Mouse (Mus musculus): ENCODE results near the gene Trmt1. TPM values are rescaled to one million over a fixed set of nuclear protein-coding genes. Genes with fewer than 3 reads are reported as not detected.

Gene Trmt1
- total RNA-seq, 1 experiment: 260 TPM

- Histone ChIP-seq H3K36me3 (ENCODE audit: control insufficient read depth, insufficient read depth, low read length, poor library complexity, severe bottlenecking) (peaks cover 10% of the 10 kb centered on the region; the same call in 1 of the 2 replicates), H3K9me3 (ENCODE audit: control insufficient read depth, insufficient read depth, low read depth, low read length) (no peaks in the 10 kb centered on the region), H3K9ac (ENCODE audit: insufficient read depth, low read depth, low read length, poor library complexity, severe bottlenecking) (no peak overlapping the region; the same call in 1 of the 2 replicates), H3K4me3 (ENCODE audit: insufficient read depth in 1 of 2, low read depth in 1 of 2, low read length in 2 of 2, poor library complexity in 1 of 2, severe bottlenecking in 1 of 2) (no peak overlapping the region), H3K4me1 (ENCODE audit: control insufficient read depth in 2 of 2, insufficient read depth in 2 of 2, low read length in 2 of 2, poor library complexity in 1 of 2) (peaks cover 15 to 23% of the 10 kb centered on the region in 2 experiments), H3K27ac (ENCODE audit: insufficient read depth, low read depth, low read length, poor library complexity, severe bottlenecking) (no peak overlapping the region; the same call in 1 of the 2 replicates)
- TF ChIP-seq ZC3H11A (IDR thresholded peaks at IDR 0.05; ENCODE audit: borderline replicate concordance, low read depth, low read length) (no peak), ZNF384 (IDR thresholded peaks at IDR 0.05; ENCODE audit: low read depth, low read length) (no peak), CHD2 (IDR thresholded peaks at IDR 0.05; ENCODE audit: low read depth, low read length) (no peak), MAFK (IDR thresholded peaks at IDR 0.05; ENCODE audit: insufficient read depth, low read depth, low read length) (no peak), HCFC1 (IDR thresholded peaks at IDR 0.05; ENCODE audit: borderline replicate concordance, insufficient read depth, low read length) (no peak)
- no peak for DNase-seq (ENCODE audit: low read depth, low spot score)
- in situ Hi-C loops (cut with MboI; ENCODE audit: low sequenced_read_pairs in 2 of 2, unreplicated experiment in 2 of 2): no loop called here
These were observed 3.9 kb upstream of the Trmt1 start for GRCm38 (mm10) chr8:84682257-84682656.

GRCm38 (mm10) chr8:84684537-84684936 lies 1.6 kb upstream of the Trmt1 start:
- in situ Hi-C loops (cut with MboI; ENCODE audit: low sequenced_read_pairs in 2 of 2, unreplicated experiment in 2 of 2): no loop called here
- no peak for DNase-seq (ENCODE audit: low read depth, low spot score)
- no peak overlapping the region for H3K4me3 ChIP-seq (ENCODE audit: insufficient read depth in 1 of 2, low read depth in 1 of 2, low read length in 2 of 2, poor library complexity in 1 of 2, severe bottlenecking in 1 of 2)
- no peak overlapping the region for H3K9ac ChIP-seq (ENCODE audit: insufficient read depth, low read depth, low read length, poor library complexity, severe bottlenecking)
- H3K4me1 ChIP-seq (ENCODE audit: control insufficient read depth in 2 of 2, insufficient read depth in 2 of 2, low read length in 2 of 2, poor library complexity in 1 of 2): peaks cover 18 to 19% of the 10 kb centered on the region in 2 experiments
- peaks cover 10% of the 10 kb centered on the region; the same call in 1 of the 2 replicates for H3K36me3 ChIP-seq (ENCODE audit: control insufficient read depth, insufficient read depth, low read length, poor library complexity, severe bottlenecking)
- no peak overlapping the region for H3K27ac ChIP-seq (ENCODE audit: insufficient read depth, low read depth, low read length, poor library complexity, severe bottlenecking)
- no peak for TF ChIP-seq MAFK (IDR thresholded peaks at IDR 0.05; ENCODE audit: insufficient read depth, low read depth, low read length)
- no peak for TF ChIP-seq HCFC1 (IDR thresholded peaks at IDR 0.05; ENCODE audit: borderline replicate concordance, insufficient read depth, low read length)
- no peak for TF ChIP-seq ZNF384 (IDR thresholded peaks at IDR 0.05; ENCODE audit: low read depth, low read length)
- no peak for TF ChIP-seq CHD2 (IDR thresholded peaks at IDR 0.05; ENCODE audit: low read depth, low read length)
- TF ChIP-seq ZC3H11A (IDR thresholded peaks at IDR 0.05; ENCODE audit: borderline replicate concordance, low read depth, low read length): no peak
- H3K9me3 ChIP-seq (ENCODE audit: control insufficient read depth, insufficient read depth, low read depth, low read length): no peaks in the 10 kb centered on the region

GRCm38 (mm10) chr8:84687003-84687704 lies 1.0 kb downstream of the Trmt1 start:
- TF ChIP-seq MAFK (IDR thresholded peaks at IDR 0.05; ENCODE audit: insufficient read depth, low read depth, low read length): no peak
- TF ChIP-seq HCFC1 (IDR thresholded peaks at IDR 0.05; ENCODE audit: borderline replicate concordance, insufficient read depth, low read length): no peak; the same call in 1 of the 2 replicates
- no peak for TF ChIP-seq ZC3H11A (IDR thresholded peaks at IDR 0.05; ENCODE audit: borderline replicate concordance, low read depth, low read length)
- TF ChIP-seq CHD2 (IDR thresholded peaks at IDR 0.05; ENCODE audit: low read depth, low read length): no peak
- no peak for TF ChIP-seq ZNF384 (IDR thresholded peaks at IDR 0.05; ENCODE audit: low read depth, low read length)

GRCm38 (mm10) chr8:84687705-84688100 lies 1.6 kb downstream of the Trmt1 start, which contains the start of gene Nacc1:
Gene Nacc1 (minus strand): TSS chr8:84687862.
- Histone ChIP-seq H3K4me3 (ENCODE audit: insufficient read depth in 1 of 2, low read depth in 1 of 2, low read length in 2 of 2, poor library complexity in 1 of 2, severe bottlenecking in 1 of 2) (peak within 1 kb of the TSS; percentile 83 to 100), H3K36me3 (ENCODE audit: control insufficient read depth, insufficient read depth, low read length, poor library complexity, severe bottlenecking) (peaks cover 23% of the 10 kb centered on the region), H3K4me1 (ENCODE audit: control insufficient read depth in 2 of 2, insufficient read depth in 2 of 2, low read length in 2 of 2, poor library complexity in 1 of 2) (peaks cover 9 to 18% of the 10 kb centered on the region in 2 experiments; a peak in 3 of 4 replicates), H3K27ac (ENCODE audit: insufficient read depth, low read depth, low read length, poor library complexity, severe bottlenecking) (peak within 1 kb of the TSS; percentile 99), H3K9me3 (ENCODE audit: control insufficient read depth, insufficient read depth, low read depth, low read length) (no peaks in the 10 kb centered on the region), H3K9ac (ENCODE audit: insufficient read depth, low read depth, low read length, poor library complexity, severe bottlenecking) (peak within 1 kb of the TSS; percentile 95)
- DNase-seq (ENCODE audit: low read depth, low spot score): no peak
- peak; percentile 76 for TF ChIP-seq HCFC1 (IDR thresholded peaks at IDR 0.05; ENCODE audit: borderline replicate concordance, insufficient read depth, low read length)
- no peak for TF ChIP-seq ZNF384 (IDR thresholded peaks at IDR 0.05; ENCODE audit: low read depth, low read length)
- in situ Hi-C loops (cut with MboI; ENCODE audit: low sequenced_read_pairs in 2 of 2, unreplicated experiment in 2 of 2): no loop called here

More at GRCm38 (mm10) chr8:84687003-84687704, 1.0 kb downstream of the Trmt1 start:
- DNase-seq (ENCODE audit: low read depth, low spot score): no peak
- peaks cover 18% of the 10 kb centered on the region for H3K36me3 ChIP-seq (ENCODE audit: control insufficient read depth, insufficient read depth, low read length, poor library complexity, severe bottlenecking)
- H3K9ac ChIP-seq (ENCODE audit: insufficient read depth, low read depth, low read length, poor library complexity, severe bottlenecking): peak overlapping the region; percentile 95
- in situ Hi-C loops (cut with MboI; ENCODE audit: low sequenced_read_pairs in 2 of 2, unreplicated experiment in 2 of 2): no loop called here
- H3K4me1 ChIP-seq (ENCODE audit: control insufficient read depth in 2 of 2, insufficient read depth in 2 of 2, low read length in 2 of 2, poor library complexity in 1 of 2): peaks cover 10 to 18% of the 10 kb centered on the region in 2 experiments; a peak in 3 of 4 replicates
- H3K27ac ChIP-seq (ENCODE audit: insufficient read depth, low read depth, low read length, poor library complexity, severe bottlenecking): peak overlapping the region; percentile 99
- peak overlapping the region; percentile 83 to 100 for H3K4me3 ChIP-seq (ENCODE audit: insufficient read depth in 1 of 2, low read depth in 1 of 2, low read length in 2 of 2, poor library complexity in 1 of 2, severe bottlenecking in 1 of 2)
- no peaks in the 10 kb centered on the region for H3K9me3 ChIP-seq (ENCODE audit: control insufficient read depth, insufficient read depth, low read depth, low read length)

Data from ES-E14 (cell line).